Mouse (Mus musculus) intestine, postnatal 0 days (tissue): ENCODE data around the gene Cyth1. TPM values are rescaled to one million over a fixed set of nuclear protein-coding genes. Genes with fewer than 3 reads are reported as not detected.

Source experiments
- ATAC-seq: fragments of 200-750 bp; cut with Nextera tagmentation; 2 replicates; pipeline ENCODE4 v1.8.0; 2017; ENCODE audit warnings: mild to moderate bottlenecking, moderate TSS enrichment, moderate library complexity
- H3K27ac ChIP-seq: fragments of 300-500 bp; sonication (generic); 2 replicates; pipeline ENCODE4 v1.5.1; 2014; ENCODE audit warnings: mild to moderate bottlenecking, low read depth, low read length, moderate library complexity
- H3K27me3 ChIP-seq: fragments of 300-500 bp; sonication (generic); replicated peaks from 2 replicates; pipeline ENCODE4 v1.6.1; 2014; ENCODE audit warnings: low read length, mixed read lengths; ENCODE audit not compliant: control insufficient read depth, insufficient read depth
- H3K36me3 ChIP-seq: fragments of 300-500 bp; sonication (generic); 2 replicates; pipeline ENCODE4 v1.6.1; 2014; ENCODE audit warnings: mild to moderate bottlenecking, moderate library complexity; ENCODE audit not compliant: control insufficient read depth, insufficient read depth
- H3K4me1 ChIP-seq: fragments of 300-500 bp; sonication (generic); replicated peaks from 2 replicates; pipeline ENCODE4 v1.6.1; 2014; ENCODE audit warnings: antibody characterized with exemption, low read length, mixed read lengths; ENCODE audit not compliant: control insufficient read depth, insufficient read depth
- H3K4me2 ChIP-seq: fragments of 300-500 bp; sonication (generic); replicated peaks from 2 replicates; pipeline ENCODE4 v1.6.1; 2014; ENCODE audit warnings: low read depth, mild to moderate bottlenecking, moderate library complexity
- H3K4me3 ChIP-seq: fragments of 300-500 bp; sonication (generic); 2 replicates; pipeline ENCODE4 v1.5.1; 2014; ENCODE audit warnings: low read depth, low read length
- H3K9ac ChIP-seq: fragments of 300-500 bp; sonication (generic); 2 replicates; pipeline ENCODE4 v1.6.1; 2014; ENCODE audit warnings: mild to moderate bottlenecking, low read depth, low read length
- H3K9me3 ChIP-seq: fragments of 300-500 bp; sonication (generic); 2 replicates; pipeline ENCODE4 v1.6.1; 2016; ENCODE audit warnings: mixed run types; ENCODE audit not compliant: control insufficient read depth
- CTCF ChIP-seq: sonication (generic); IDR thresholded peaks from 2 replicates; pipeline ENCODE4 v1.5.1; 2016; ENCODE audit warnings: low read depth, mild to moderate bottlenecking, control low read depth, antibody characterized with exemption, moderate library complexity
- WGBS: fragments of 180-500 bp; shearing (Covaris S2); extraction: QIAGEN DNeasy Blood & Tissue Kit; methylation state at CpG from one replicate; pipeline ENCODE4 v1.1.7; 2014; 5-methylcytosine and 5-hydroxymethylcytosine counted together
- polyA plus RNA-seq: library from polyadenylated mRNA; unstranded; fragments of >200 nt; fragmentation: Nextera tagmentation; extraction: Ambion mirVana; gene quantifications from 2 replicates; pipeline ENCODE4 v1.2.1, GENCODE M21; 2015

The Cyth1 gene
- polyA plus RNA-seq, 1 experiment from 2014 or later, result 10.9 TPM

GRCm38 (mm10) chr11:118101133-118101532 is 147.3 kb downstream of the Cyth1 start:
- 42% methylated on average over 9 of the region's 9 CpGs for WGBS

GRCm38 (mm10) chr11:118096736-118097135 is 151.7 kb downstream of the Cyth1 start:
- no peak for ATAC-seq
- TF ChIP-seq CTCF, result no peak
- no peak overlapping the region for H3K4me2 ChIP-seq
- no peaks in the 10 kb centered on the region for H3K4me1 ChIP-seq
- no peak overlapping the region for H3K27ac ChIP-seq
- no peaks in the 10 kb centered on the region for H3K27me3 ChIP-seq
- H3K9me3 ChIP-seq, result no peaks in the 10 kb centered on the region
- H3K9ac ChIP-seq, result no peak overlapping the region
- H3K36me3 ChIP-seq, result no peaks in the 10 kb centered on the region
- no peak overlapping the region for H3K4me3 ChIP-seq
- WGBS, result 48% methylated on average over 2 of the region's 2 CpGs

More at GRCm38 (mm10) chr11:118101133-118101532, 147.3 kb downstream of the Cyth1 start:
- H3K27ac ChIP-seq, result no peak overlapping the region
- H3K4me1 ChIP-seq, result no peaks in the 10 kb centered on the region
- no peak overlapping the region for H3K4me3 ChIP-seq
- no peak for ATAC-seq
- no peaks in the 10 kb centered on the region for H3K36me3 ChIP-seq
- H3K27me3 ChIP-seq, result no peaks in the 10 kb centered on the region
- H3K4me2 ChIP-seq, result no peak overlapping the region
- TF ChIP-seq CTCF, result no peak; the same call in 1 of the 2 replicates
- H3K9me3 ChIP-seq, result no peaks in the 10 kb centered on the region
- H3K9ac ChIP-seq, result no peak overlapping the region

- no peaks in the 10 kb centered on the region for H3K9me3 ChIP-seq
- no peak overlapping the region for H3K4me2 ChIP-seq
- no peaks in the 10 kb centered on the region for H3K4me1 ChIP-seq
- H3K36me3 ChIP-seq, result no peaks in the 10 kb centered on the region
- WGBS, result 86% methylated on average over 9 of the region's 9 CpGs
- no peak overlapping the region for H3K4me3 ChIP-seq
- H3K9ac ChIP-seq, result no peak overlapping the region
- H3K27me3 ChIP-seq, result no peaks in the 10 kb centered on the region
- no peak for TF ChIP-seq CTCF
- no peak overlapping the region for H3K27ac ChIP-seq
- ATAC-seq, result no peak
These were observed 153.4 kb downstream of the Cyth1 start for GRCm38 (mm10) chr11:118095004-118095403.

- no peak overlapping the region for H3K4me2 ChIP-seq
- H3K36me3 ChIP-seq, result no peaks in the 10 kb centered on the region
- ATAC-seq, result no peak
- no peaks in the 10 kb centered on the region for H3K4me1 ChIP-seq
- WGBS, result 88% methylated on average over 23 of the region's 23 CpGs
- H3K27me3 ChIP-seq, result no peaks in the 10 kb centered on the region
- peak; percentile 71 for TF ChIP-seq CTCF
- no peak overlapping the region for H3K4me3 ChIP-seq
- no peak overlapping the region for H3K9ac ChIP-seq
- no peaks in the 10 kb centered on the region for H3K9me3 ChIP-seq
- H3K27ac ChIP-seq, result no peak overlapping the region
These were observed 157.3 kb downstream of the Cyth1 start for GRCm38 (mm10) chr11:118091002-118091670.

- WGBS, result 84% methylated on average over 19 of the region's 19 CpGs
- H3K4me3 ChIP-seq, result no peak overlapping the region
- H3K27me3 ChIP-seq, result no peaks in the 10 kb centered on the region
- H3K36me3 ChIP-seq, result no peaks in the 10 kb centered on the region
- H3K4me2 ChIP-seq, result no peak overlapping the region
- no peak overlapping the region for H3K27ac ChIP-seq
- H3K9me3 ChIP-seq, result no peaks in the 10 kb centered on the region
- ATAC-seq, result no peak
- H3K4me1 ChIP-seq, result no peaks in the 10 kb centered on the region
- no peak overlapping the region for H3K9ac ChIP-seq
- TF ChIP-seq CTCF, result no peak
These were observed 159.5 kb downstream of the Cyth1 start for GRCm38 (mm10) chr11:118088896-118089295.

- Histone ChIP-seq H3K27ac (no peak overlapping the region), H3K4me1 (no peaks in the 10 kb centered on the region), H3K4me2 (no peak overlapping the region), H3K4me3 (no peak overlapping the region), H3K36me3 (no peaks in the 10 kb centered on the region), H3K27me3 (no peaks in the 10 kb centered on the region), H3K9me3 (no peaks in the 10 kb centered on the region), H3K9ac (no peak overlapping the region)
- no peak for TF ChIP-seq CTCF
- WGBS, result 46% methylated on average over 8 of the region's 8 CpGs
- ATAC-seq, result no peak
These were observed 162.4 kb downstream of the Cyth1 start for GRCm38 (mm10) chr11:118085961-118086360.
